Mouse (Mus musculus) midbrain, embryonic 11.5 days (tissue): ENCODE data around the gene Ghrl. TPM values are rescaled to one million over a fixed set of nuclear protein-coding genes. Genes with fewer than 3 reads are reported as not detected.
"Not testable (repeated sequence)": the region's sequence is repeated elsewhere in the genome, so short reads cannot be mapped to it uniquely, and the experiment has no call there.

Experiments
- ATAC-seq: fragments of 200-750 bp; cut with Nextera tagmentation; 2 replicates; pipeline ENCODE4 v1.8.0; 2017; ENCODE audit warnings: moderate TSS enrichment, moderate library complexity; ENCODE audit not compliant: low FRiP score
- DNase-seq: peaks from one replicate; pipeline ENCODE4 v3.0.0; 2015; ENCODE audit warnings: low spot score; ENCODE audit errors: missing footprints
- H3K27ac ChIP-seq: fragments of 300-500 bp; sonication (generic); 2 replicates; pipeline ENCODE4 v1.5.1; 2014; ENCODE audit warnings: low read depth, low read length
- H3K27me3 ChIP-seq: fragments of 300-500 bp; sonication (generic); 2 replicates; pipeline ENCODE4 v1.6.1; 2014; ENCODE audit warnings: mild to moderate bottlenecking, low read length, moderate library complexity, mixed read lengths; ENCODE audit not compliant: control insufficient read depth, insufficient read depth
- H3K36me3 ChIP-seq: fragments of 300-500 bp; sonication (generic); 2 replicates; pipeline ENCODE4 v1.6.1; 2014; ENCODE audit warnings: mild to moderate bottlenecking, low read length, moderate library complexity, mixed read lengths; ENCODE audit not compliant: control insufficient read depth, insufficient read depth
- H3K4me1 ChIP-seq: fragments of 300-500 bp; sonication (generic); 2 replicates; pipeline ENCODE4 v1.6.1; 2014; ENCODE audit warnings: low read length; ENCODE audit not compliant: control insufficient read depth, insufficient read depth
- H3K4me2 ChIP-seq: fragments of 300-500 bp; sonication (generic); 2 replicates; pipeline ENCODE4 v1.6.1; 2014; ENCODE audit warnings: mild to moderate bottlenecking, moderate library complexity
- H3K4me3 ChIP-seq: fragments of 300-500 bp; sonication (generic); 2 replicates; pipeline ENCODE4 v1.5.1; 2014; ENCODE audit warnings: low read depth, low read length
- H3K9ac ChIP-seq: fragments of 300-500 bp; sonication (generic); 2 replicates; pipeline ENCODE4 v1.6.1; 2014; ENCODE audit warnings: low read length
- H3K9me3 ChIP-seq: fragments of 300-500 bp; sonication (generic); 2 replicates; pipeline ENCODE4 v1.6.1; 2016; ENCODE audit warnings: low read length; ENCODE audit not compliant: control insufficient read depth
- WGBS: fragments of 180-500 bp; shearing (Covaris S2); extraction: QIAGEN DNeasy Blood & Tissue Kit; methylation state at CpG from one replicate; pipeline ENCODE4 v1.1.7; 2014; 5-methylcytosine and 5-hydroxymethylcytosine counted together
- polyA plus RNA-seq: library from polyadenylated mRNA; unstranded; fragments of >200 nt; fragmentation: Nextera tagmentation; extraction: Ambion mirVana; gene quantifications from 2 replicates; pipeline ENCODE4 v1.2.1, GENCODE M21; 2014

Gene Ghrl
- polyA plus RNA-seq, 1 experiment from 2014 or later = 0.33 TPM

DNA sequence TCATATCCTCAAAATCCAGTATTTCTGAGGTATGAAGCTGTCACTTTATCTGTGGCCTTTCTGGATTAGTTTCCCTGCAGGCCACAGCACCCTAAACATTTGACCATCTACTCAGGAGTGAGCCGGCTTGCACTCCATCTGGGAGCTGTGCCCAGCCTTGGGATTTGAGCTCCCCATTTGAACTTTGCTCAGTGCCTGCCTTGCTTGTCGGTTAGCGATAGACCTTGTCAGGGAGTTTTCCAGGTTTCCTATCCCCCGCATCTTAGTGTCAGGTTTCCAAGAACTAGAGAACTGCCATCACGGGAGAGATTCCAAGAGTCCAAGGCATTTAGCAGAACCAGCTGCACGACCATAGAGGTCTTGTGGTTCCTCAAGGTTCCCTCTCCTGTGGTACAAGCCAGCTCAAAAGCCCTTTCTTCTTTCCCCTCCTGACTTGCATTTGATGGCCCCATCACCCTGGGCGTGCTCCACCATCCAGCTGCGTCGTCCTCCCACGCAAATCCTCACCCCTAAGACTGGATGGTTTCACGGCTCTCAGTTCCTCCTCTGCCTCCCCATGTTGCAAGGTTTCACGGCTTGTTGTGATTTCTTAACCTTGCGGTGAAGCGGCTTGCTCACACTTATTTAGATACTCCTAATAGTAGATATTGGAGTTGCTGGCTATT is 42.5 kb downstream of the Ghrl start:
- Histone ChIP-seq H3K27ac (no peak overlapping the region), H3K4me2 (no peak overlapping the region), H3K9ac (no peak overlapping the region), H3K9me3 (no peaks in the 10 kb centered on the region), H3K36me3 (no peaks in the 10 kb centered on the region), H3K4me1 (no peaks in the 10 kb centered on the region), H3K27me3 (no peaks in the 10 kb centered on the region), H3K4me3 (no peak overlapping the region)
- 86% methylated on average over 14 of the region's 14 CpGs for WGBS
- DNase-seq = no peak
- no peak for ATAC-seq

DNA sequence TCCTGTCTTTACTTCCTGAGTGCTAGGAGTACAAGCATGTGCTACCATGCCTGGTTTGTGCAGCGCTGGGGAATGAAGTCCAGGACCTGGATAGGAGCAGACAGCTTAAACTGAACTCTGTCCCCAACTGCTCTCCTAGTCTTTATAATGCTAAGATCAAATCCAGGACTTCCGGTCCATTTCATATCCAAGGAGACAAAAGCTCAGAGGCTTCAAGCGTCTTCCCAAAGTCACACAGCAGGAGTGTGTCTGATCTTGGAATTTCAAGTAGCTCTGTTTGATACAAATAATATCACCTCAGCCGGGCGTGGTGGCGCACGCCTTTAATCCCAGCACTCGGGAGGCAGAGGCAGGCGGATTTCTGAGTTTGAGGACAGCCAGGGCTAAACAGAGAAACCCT is 43.7 kb downstream of the Ghrl start:
- Histone ChIP-seq H3K4me2 (no peak overlapping the region), H3K27me3 (no peaks in the 10 kb centered on the region), H3K4me1 (no peaks in the 10 kb centered on the region), H3K36me3 (no peaks in the 10 kb centered on the region), H3K9ac (no peak overlapping the region), H3K4me3 (no peak overlapping the region), H3K27ac (no peak overlapping the region), H3K9me3 (no peaks in the 10 kb centered on the region)
- DNase-seq (no peak), ATAC-seq (no peak)
- 87% methylated on average over 9 of the region's 9 CpGs for WGBS

- H3K4me1 ChIP-seq = no peaks in the 10 kb centered on the region
- ATAC-seq (no peak), DNase-seq (no peak)
- H3K4me2 ChIP-seq = no peak overlapping the region
- no peaks in the 10 kb centered on the region for H3K9me3 ChIP-seq
- no peak overlapping the region for H3K4me3 ChIP-seq
- H3K9ac ChIP-seq = no peak overlapping the region
- no peak overlapping the region for H3K27ac ChIP-seq
- no peaks in the 10 kb centered on the region for H3K36me3 ChIP-seq
- H3K27me3 ChIP-seq = no peaks in the 10 kb centered on the region
- WGBS = 79% methylated on average over 4 of the region's 4 CpGs
Measured at GRCm38 (mm10) chr6:113675234-113675633, 44.4 kb downstream of the Ghrl start.

GRCm38 (mm10) chr6:113672989-113673388 is 46.7 kb downstream of the Ghrl start:
- no peak overlapping the region for H3K4me2 ChIP-seq
- DNase-seq = no peak
- H3K4me3 ChIP-seq = no peak overlapping the region
- no peaks in the 10 kb centered on the region for H3K36me3 ChIP-seq
- H3K9ac ChIP-seq = no peak overlapping the region
- H3K4me1 ChIP-seq = peaks cover 3% of the 10 kb centered on the region; the same call in 1 of the 2 replicates
- no peaks in the 10 kb centered on the region for H3K9me3 ChIP-seq
- WGBS = 80% methylated on average over 6 of the region's 6 CpGs
- no peaks in the 10 kb centered on the region for H3K27me3 ChIP-seq
- no peak for ATAC-seq
- no peak overlapping the region for H3K27ac ChIP-seq

- H3K27me3 ChIP-seq, DNase-seq, H3K9me3 ChIP-seq, H3K4me2 ChIP-seq, H3K4me1 ChIP-seq, ATAC-seq, H3K36me3 ChIP-seq, H3K4me3 ChIP-seq, H3K27ac ChIP-seq, H3K9ac ChIP-seq: not testable (repeated sequence)
- 71% methylated on average over 1 of the region's 1 CpGs for WGBS
Measured at GRCm38 (mm10) chr6:113672029-113672428, 47.7 kb downstream of the Ghrl start.

- no peaks in the 10 kb centered on the region for H3K27me3 ChIP-seq
Measured at GRCm38 (mm10) chr6:113669821-113670220, 49.9 kb downstream of the Ghrl start.

GRCm38 (mm10) chr6:113668287-113669154 is 51.2 kb downstream of the Ghrl start:
- H3K4me2 ChIP-seq = no peak overlapping the region
- no peaks in the 10 kb centered on the region for H3K9me3 ChIP-seq
- H3K9ac ChIP-seq = no peak overlapping the region
- ATAC-seq = no peak
- WGBS = 58% methylated on average over 15 of the region's 15 CpGs
- peaks cover 3% of the 10 kb centered on the region; the same call in 1 of the 2 replicates for H3K4me1 ChIP-seq
- no peaks in the 10 kb centered on the region for H3K27me3 ChIP-seq
- no peak for DNase-seq
- no peak overlapping the region for H3K27ac ChIP-seq
- H3K36me3 ChIP-seq = no peaks in the 10 kb centered on the region
- no peak overlapping the region for H3K4me3 ChIP-seq

More at GRCm38 (mm10) chr6:113669821-113670220, 49.9 kb downstream of the Ghrl start:
- Histone ChIP-seq H3K9ac (no peak overlapping the region), H3K4me3 (no peak overlapping the region), H3K9me3 (no peaks in the 10 kb centered on the region), H3K36me3 (no peaks in the 10 kb centered on the region), H3K4me2 (no peak overlapping the region), H3K4me1 (peaks cover 3% of the 10 kb centered on the region; the same call in 1 of the 2 replicates), H3K27ac (no peak overlapping the region)
- ATAC-seq = no peak
- no peak for DNase-seq
- 85% methylated on average over 7 of the region's 7 CpGs for WGBS

- Histone ChIP-seq H3K4me1 (peaks cover 3% of the 10 kb centered on the region; the same call in 1 of the 2 replicates), H3K27ac (no peak overlapping the region), H3K27me3 (no peaks in the 10 kb centered on the region), H3K4me3 (no peak overlapping the region), H3K9ac (no peak overlapping the region), H3K4me2 (no peak overlapping the region), H3K9me3 (no peaks in the 10 kb centered on the region), H3K36me3 (no peaks in the 10 kb centered on the region)
- DNase-seq (no peak), ATAC-seq (no peak)
- WGBS = 66% methylated on average over 8 of the region's 8 CpGs
Measured at GRCm38 (mm10) chr6:113667611-113668122, 52.0 kb downstream of the Ghrl start.
